Mouse (Mus musculus): Measurements from ENCODE around the gene Card10. TPM values are rescaled to one million over a fixed set of nuclear protein-coding genes. Genes with fewer than 3 reads are reported as not detected.
A peak's percentile ranks its signal among the peaks of the same experiment; 100 is the strongest.

The Card10 gene
- total and polyA plus RNA-seq, 2 experiments from 2014 or later = 0.94 to 2.6 TPM

- WGBS = 58% methylated on average over 8 of the region's 8 CpGs
- Histone ChIP-seq H3K4me3 (ENCODE audit: low read length) (no peak overlapping the region), H3K4me1 (ENCODE audit: insufficient read depth, low read length) (no peaks in the 10 kb centered on the region), H3K9me3 (ENCODE audit: low read length) (no peaks in the 10 kb centered on the region), H3K27ac (no peak overlapping the region), H3K36me3 (ENCODE audit: insufficient read depth, low read length) (no peaks in the 10 kb centered on the region), H3K27me3 (ENCODE audit: insufficient read depth, low read length) (peaks cover 7% of the 10 kb centered on the region; the same call in 1 of the 2 replicates), H3K9ac (replicated peaks; ENCODE audit: low read length) (no peak overlapping the region), H3K4me2 (ENCODE audit: low read depth, low read length) (no peak overlapping the region)
- no peak for TF ChIP-seq CTCF (IDR thresholded peaks at IDR 0.05; ENCODE audit: low read depth)
- no peak for ATAC-seq
- DNase-seq (ENCODE audit: low spot score) = no peak
Observed at GRCm38 (mm10) chr15:78846352-78846751, 43.5 kb upstream of the Card10 start.

- DNase-seq (ENCODE audit: low spot score) (no peak), ATAC-seq (no peak)
- H3K27ac ChIP-seq = 0 out of 2 replicates have a peak overlapping the region, but pooled peaks have one; percentile 17
- H3K4me3 ChIP-seq (ENCODE audit: low read length) = no peak overlapping the region
- H3K36me3 ChIP-seq (ENCODE audit: insufficient read depth, low read length) = no peaks in the 10 kb centered on the region
- no peaks in the 10 kb centered on the region for H3K4me1 ChIP-seq (ENCODE audit: insufficient read depth, low read length)
- no peaks in the 10 kb centered on the region for H3K9me3 ChIP-seq (ENCODE audit: low read length)
- H3K27me3 ChIP-seq (ENCODE audit: insufficient read depth, low read length) = peaks cover 7% of the 10 kb centered on the region; the same call in 1 of the 2 replicates
- peak overlapping the region; percentile 66 for H3K4me2 ChIP-seq (ENCODE audit: low read depth, low read length)
- TF ChIP-seq CTCF (IDR thresholded peaks at IDR 0.05; ENCODE audit: low read depth) = no peak
- WGBS = 66% methylated on average over 8 of the region's 8 CpGs
- no peak overlapping the region for H3K9ac ChIP-seq (replicated peaks; ENCODE audit: low read length)
Observed at GRCm38 (mm10) chr15:78845867-78846266, 43.0 kb upstream of the Card10 start.

DNA sequence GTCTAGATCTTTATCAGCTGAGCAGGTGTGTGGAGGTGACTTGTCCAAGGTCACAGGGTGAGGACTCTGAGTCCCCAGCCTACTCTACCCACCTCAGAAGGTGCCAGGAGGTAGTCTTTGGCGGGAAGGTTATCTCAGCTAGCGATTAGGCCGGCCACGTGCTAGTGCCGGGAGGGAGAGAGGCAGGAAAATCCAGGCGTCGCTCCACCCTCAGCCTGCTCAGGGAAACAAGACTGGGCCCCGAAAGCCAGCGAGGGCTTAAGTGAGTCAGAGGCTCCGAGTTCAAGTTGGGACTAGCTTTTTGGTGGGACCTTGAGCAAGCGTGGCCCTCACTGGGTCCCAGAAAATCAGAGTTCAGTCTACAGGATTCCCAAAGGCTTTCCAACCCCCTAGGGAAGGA, 42.5 kb upstream of the Card10 start:
- H3K27ac ChIP-seq = peak overlapping the region; percentile 17; the same call in 1 of the 2 replicates
- no peaks in the 10 kb centered on the region for H3K9me3 ChIP-seq (ENCODE audit: low read length)
- H3K4me2 ChIP-seq (ENCODE audit: low read depth, low read length) = peak overlapping the region; percentile 66
- DNase-seq (ENCODE audit: low spot score) = no peak
- no peak for ATAC-seq
- no peak overlapping the region for H3K4me3 ChIP-seq (ENCODE audit: low read length)
- TF ChIP-seq CTCF (IDR thresholded peaks at IDR 0.05; ENCODE audit: low read depth) = no peak
- no peak overlapping the region for H3K9ac ChIP-seq (replicated peaks; ENCODE audit: low read length)
- 0 out of 2 replicates have a peak, but pooled peaks cover 4% of the 10 kb centered on the region for H3K4me1 ChIP-seq (ENCODE audit: insufficient read depth, low read length)
- 58% methylated on average over 11 of the region's 11 CpGs for WGBS
- no peaks in the 10 kb centered on the region for H3K36me3 ChIP-seq (ENCODE audit: insufficient read depth, low read length)
- peaks cover 7% of the 10 kb centered on the region; the same call in 1 of the 2 replicates for H3K27me3 ChIP-seq (ENCODE audit: insufficient read depth, low read length)

GRCm38 (mm10) chr15:78844791-78845190, 41.9 kb upstream of the Card10 start:
- peaks cover 8% of the 10 kb centered on the region; the same call in 1 of the 2 replicates for H3K4me1 ChIP-seq (ENCODE audit: insufficient read depth, low read length)
- TF ChIP-seq CTCF (IDR thresholded peaks at IDR 0.05; ENCODE audit: low read depth) = no peak
- peaks cover 7% of the 10 kb centered on the region; the same call in 1 of the 2 replicates for H3K27me3 ChIP-seq (ENCODE audit: insufficient read depth, low read length)
- no peak for DNase-seq (ENCODE audit: low spot score)
- no peak overlapping the region for H3K4me3 ChIP-seq (ENCODE audit: low read length)
- ATAC-seq = peak; percentile 8; the same call in 1 of the 2 replicates
- H3K36me3 ChIP-seq (ENCODE audit: insufficient read depth, low read length) = no peaks in the 10 kb centered on the region
- H3K9me3 ChIP-seq (ENCODE audit: low read length) = no peaks in the 10 kb centered on the region
- WGBS = 33% methylated on average over 9 of the region's 9 CpGs
- H3K9ac ChIP-seq (replicated peaks; ENCODE audit: low read length) = 0 out of 2 replicates have a peak overlapping the region, but pooled peaks have one; percentile 5
- H3K27ac ChIP-seq = peak overlapping the region; percentile 27; the same call in 1 of the 2 replicates
- H3K4me2 ChIP-seq (ENCODE audit: low read depth, low read length) = peak overlapping the region; percentile 66; the same call in 1 of the 2 replicates

DNA sequence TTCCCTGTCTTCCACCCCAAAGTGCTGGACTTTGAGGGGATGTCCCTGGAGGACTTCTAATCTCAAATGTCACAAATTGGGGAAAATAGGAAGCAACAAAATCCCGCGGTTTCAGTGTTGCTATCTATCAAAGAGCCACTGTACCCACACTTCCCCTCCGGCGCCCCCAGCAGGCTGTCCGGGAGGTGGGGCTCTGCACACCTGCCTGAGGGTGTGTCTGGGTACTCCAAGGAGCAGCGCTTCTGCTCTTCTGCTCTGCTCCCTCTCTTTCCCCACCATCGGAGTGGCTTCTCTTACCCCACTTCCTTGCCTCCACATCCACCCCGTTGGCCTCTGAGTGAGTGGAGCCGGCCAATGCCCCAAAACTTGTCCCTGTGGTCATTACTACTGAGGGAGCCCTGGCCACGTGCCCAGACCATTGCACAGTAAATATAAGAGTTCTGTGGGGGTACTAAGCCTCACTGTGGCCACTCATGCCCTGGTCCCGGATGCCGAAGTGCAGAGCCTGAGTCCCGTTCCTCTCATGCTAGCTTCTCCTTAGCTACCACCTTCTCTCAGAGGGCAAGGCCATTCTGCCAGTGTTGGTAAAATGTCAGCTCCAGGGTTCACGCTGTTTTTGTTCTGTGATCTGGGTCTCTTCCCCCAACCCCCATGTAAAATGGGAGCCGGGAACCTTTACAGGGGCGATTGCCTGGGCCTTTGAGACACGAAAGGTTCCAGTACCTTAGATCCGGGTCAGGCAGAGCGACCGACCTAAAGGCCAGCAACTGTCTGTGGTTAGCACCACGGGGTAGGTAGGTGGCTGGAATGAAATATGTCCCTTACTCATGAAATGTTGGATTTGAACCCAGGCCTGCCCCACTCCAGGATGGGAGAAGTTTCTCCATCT, 41.0 kb upstream of the Card10 start:
- no peak for TF ChIP-seq CTCF (IDR thresholded peaks at IDR 0.05; ENCODE audit: low read depth)
- peaks cover 7% of the 10 kb centered on the region; the same call in 1 of the 2 replicates for H3K27me3 ChIP-seq (ENCODE audit: insufficient read depth, low read length)
- peak overlapping the region; percentile 66 for H3K4me2 ChIP-seq (ENCODE audit: low read depth, low read length)
- no peak for ATAC-seq
- H3K4me3 ChIP-seq (ENCODE audit: low read length) = peak overlapping the region; percentile 47
- peak overlapping the region; percentile 68; the same call in 1 of the 2 replicates for H3K9ac ChIP-seq (replicated peaks; ENCODE audit: low read length)
- peaks cover 14% of the 10 kb centered on the region for H3K4me1 ChIP-seq (ENCODE audit: insufficient read depth, low read length)
- DNase-seq (ENCODE audit: low spot score) = peak; percentile 46
- H3K36me3 ChIP-seq (ENCODE audit: insufficient read depth, low read length) = no peaks in the 10 kb centered on the region
- no peaks in the 10 kb centered on the region for H3K9me3 ChIP-seq (ENCODE audit: low read length)
- 37% methylated on average over 21 of the region's 21 CpGs for WGBS
- peak overlapping the region; percentile 86; the same call in 1 of the 2 replicates for H3K27ac ChIP-seq

DNA sequence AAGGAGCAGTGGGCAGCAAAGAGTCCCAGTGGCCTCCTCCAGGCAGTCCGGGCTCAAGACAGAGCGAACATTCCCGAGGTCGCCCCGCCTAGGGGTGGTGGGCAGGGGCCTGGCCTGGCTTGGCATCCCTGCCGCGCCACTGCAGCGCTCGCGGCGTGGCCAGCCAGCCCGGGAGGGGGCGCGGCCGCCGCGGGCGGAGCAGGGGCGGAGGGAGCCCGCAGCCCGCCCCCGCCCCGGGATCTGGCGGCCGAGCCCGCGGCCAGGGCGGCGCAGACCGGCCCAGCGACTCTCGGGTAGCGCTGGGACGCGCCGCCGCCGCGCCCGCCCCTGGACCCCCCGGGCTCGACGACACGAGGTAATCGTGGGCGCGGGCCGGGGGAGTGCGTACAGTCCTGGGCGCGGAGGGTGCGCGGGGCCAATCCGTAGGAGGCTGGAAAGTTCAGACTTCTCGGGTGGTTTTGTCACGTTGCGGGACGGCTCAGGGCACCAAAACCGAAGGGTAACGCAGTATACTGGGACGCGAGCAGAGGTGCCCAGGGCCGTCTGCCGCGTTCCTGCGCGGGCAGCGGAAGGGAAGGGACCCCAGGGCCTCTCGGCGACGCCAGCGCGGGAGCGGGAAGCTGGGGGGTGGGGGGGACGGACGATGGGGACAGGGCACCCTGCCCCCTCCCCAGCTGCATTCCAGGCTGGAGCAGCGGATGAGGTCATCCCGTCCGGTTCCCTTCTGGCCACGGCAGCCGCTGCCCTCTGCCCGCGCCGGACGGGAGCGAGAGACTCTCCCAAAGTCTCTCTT, 39.7 kb upstream of the Card10 start, which contains the start of gene Cdc42ep1:
Gene Cdc42ep1, plus strand, starts transcription at position 254 of the 793 bp plus-strand sequence.
- Histone ChIP-seq H3K9me3 (ENCODE audit: low read length) (no peaks in the 10 kb centered on the region), H3K4me3 (ENCODE audit: low read length) (peak within 1 kb of the TSS; percentile 47), H3K4me2 (ENCODE audit: low read depth, low read length) (peak within 1 kb of the TSS; percentile 66), H3K36me3 (ENCODE audit: insufficient read depth, low read length) (no peaks in the 10 kb centered on the region), H3K4me1 (ENCODE audit: insufficient read depth, low read length) (peaks cover 14% of the 10 kb centered on the region), H3K27ac (peak within 1 kb of the TSS; percentile 86), H3K9ac (replicated peaks; ENCODE audit: low read length) (peak within 1 kb of the TSS; percentile 68), H3K27me3 (ENCODE audit: insufficient read depth, low read length) (peaks cover 7% of the 10 kb centered on the region; the same call in 1 of the 2 replicates)
- WGBS = 1% methylated on average over 73 of the region's 86 CpGs
- DNase-seq (ENCODE audit: low spot score) = peak; percentile 68
- ATAC-seq = peak; percentile 82
- no peak for TF ChIP-seq CTCF (IDR thresholded peaks at IDR 0.05; ENCODE audit: low read depth)
